Mouse (Mus musculus): ENCODE results near the gene Nit2. TPM values are rescaled to one million over a fixed set of nuclear protein-coding genes. Genes with fewer than 3 reads are reported as not detected.

The Nit2 gene
- polyA plus RNA-seq, 1 experiment from 2014 or later, result 49.8 TPM

DNA sequence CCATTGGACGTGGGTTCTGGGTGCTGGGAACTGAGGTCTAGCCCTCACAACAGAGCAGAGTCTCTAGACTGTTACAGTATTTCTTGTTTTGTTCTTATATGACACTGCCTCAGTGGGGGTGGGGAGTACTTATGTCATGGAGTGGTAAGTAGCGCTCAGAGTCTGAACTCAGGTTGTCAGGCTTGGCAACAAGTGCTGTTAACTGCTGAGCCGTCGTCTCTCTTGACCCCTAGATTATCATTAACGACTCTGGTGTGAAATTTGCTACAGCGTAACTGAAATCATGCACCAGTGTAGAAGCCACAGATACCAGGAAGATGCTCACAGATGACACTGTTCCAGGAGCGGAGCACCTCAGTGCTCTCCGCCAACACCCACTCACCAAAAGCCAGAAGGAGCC, 4.0 kb upstream of the Nit2 start:
- ATAC-seq (ENCODE audit: insufficient read depth, low FRiP score, low TSS enrichment) (no peak), DNase-seq (ENCODE audit: low spot score) (no peak)
- no peak overlapping the region for H3K4me3 ChIP-seq (ENCODE audit: low read depth, low read length)
- 95% methylated on average over 8 of the region's 8 CpGs for WGBS
- H3K9ac ChIP-seq (ENCODE audit: low read length), result no peak overlapping the region
- H3K9me3 ChIP-seq (ENCODE audit: control insufficient read depth, low read length), result no peaks in the 10 kb centered on the region
- H3K4me1 ChIP-seq (ENCODE audit: control insufficient read depth, insufficient read depth, low read length), result no peaks in the 10 kb centered on the region
- no peaks in the 10 kb centered on the region; the same call in 1 of the 2 replicates for H3K36me3 ChIP-seq (ENCODE audit: control insufficient read depth, insufficient read depth, low read length)
- H3K4me2 ChIP-seq (ENCODE audit: low read depth), result no peak overlapping the region
- no peaks in the 10 kb centered on the region for H3K27me3 ChIP-seq (ENCODE audit: control insufficient read depth, insufficient read depth, low read length)
- no peak overlapping the region for H3K27ac ChIP-seq (ENCODE audit: low read depth, low read length)

GRCm38 (mm10) chr16:57168236-57168635, 1.1 kb upstream of the Nit2 start:
- ATAC-seq (ENCODE audit: insufficient read depth, low FRiP score, low TSS enrichment), result no peak
- Histone ChIP-seq H3K4me2 (ENCODE audit: low read depth) (no peak overlapping the region), H3K27ac (ENCODE audit: low read depth, low read length) (no peak overlapping the region)

DNA sequence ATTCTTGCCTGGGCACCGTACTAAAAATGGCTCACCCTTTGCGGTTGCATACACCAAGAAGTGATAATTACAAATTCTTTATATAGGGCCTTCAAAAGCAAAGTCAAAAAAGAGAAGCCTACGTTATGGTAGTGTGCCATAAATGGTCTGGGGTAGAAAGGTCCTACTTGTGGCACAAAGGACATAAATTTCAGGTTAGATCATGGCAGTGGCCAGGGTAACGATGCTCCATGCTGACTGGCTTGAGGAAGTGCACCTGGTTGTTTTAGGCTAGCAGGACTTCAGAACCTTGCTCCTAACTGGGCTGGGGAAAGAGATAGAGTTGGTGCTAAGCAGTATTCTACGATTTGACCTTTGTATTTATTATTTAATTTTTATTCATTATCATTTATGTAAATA, 372 bp upstream of the Nit2 start:
- peak; percentile 58; the same call in 1 of the 2 replicates for ATAC-seq (ENCODE audit: insufficient read depth, low FRiP score, low TSS enrichment)
- H3K27ac ChIP-seq (ENCODE audit: low read depth, low read length), result no peak overlapping the region
- no peak for DNase-seq (ENCODE audit: low spot score)
- no peaks in the 10 kb centered on the region; the same call in 1 of the 2 replicates for H3K36me3 ChIP-seq (ENCODE audit: control insufficient read depth, insufficient read depth, low read length)
- peak overlapping the region; percentile 81 for H3K4me2 ChIP-seq (ENCODE audit: low read depth)
- H3K9ac ChIP-seq (ENCODE audit: low read length), result peak overlapping the region; percentile 80; the same call in 1 of the 2 replicates
- H3K4me3 ChIP-seq (ENCODE audit: low read depth, low read length), result peak overlapping the region; percentile 76
- WGBS, result 29% methylated on average over 5 of the region's 5 CpGs
- H3K27me3 ChIP-seq (ENCODE audit: control insufficient read depth, insufficient read depth, low read length), result no peaks in the 10 kb centered on the region
- H3K9me3 ChIP-seq (ENCODE audit: control insufficient read depth, low read length), result no peaks in the 10 kb centered on the region
- no peaks in the 10 kb centered on the region for H3K4me1 ChIP-seq (ENCODE audit: control insufficient read depth, insufficient read depth, low read length)

More at GRCm38 (mm10) chr16:57168236-57168635, 1.1 kb upstream of the Nit2 start:
- no peaks in the 10 kb centered on the region for H3K4me1 ChIP-seq (ENCODE audit: control insufficient read depth, insufficient read depth, low read length)
- H3K27me3 ChIP-seq (ENCODE audit: control insufficient read depth, insufficient read depth, low read length), result no peaks in the 10 kb centered on the region
- no peaks in the 10 kb centered on the region for H3K9me3 ChIP-seq (ENCODE audit: control insufficient read depth, low read length)
- no peak overlapping the region for H3K9ac ChIP-seq (ENCODE audit: low read length)
- no peak overlapping the region for H3K4me3 ChIP-seq (ENCODE audit: low read depth, low read length)
- no peaks in the 10 kb centered on the region; the same call in 1 of the 2 replicates for H3K36me3 ChIP-seq (ENCODE audit: control insufficient read depth, insufficient read depth, low read length)
- no peak for DNase-seq (ENCODE audit: low spot score)
- WGBS, result 68% methylated on average over 4 of the region's 4 CpGs

DNA sequence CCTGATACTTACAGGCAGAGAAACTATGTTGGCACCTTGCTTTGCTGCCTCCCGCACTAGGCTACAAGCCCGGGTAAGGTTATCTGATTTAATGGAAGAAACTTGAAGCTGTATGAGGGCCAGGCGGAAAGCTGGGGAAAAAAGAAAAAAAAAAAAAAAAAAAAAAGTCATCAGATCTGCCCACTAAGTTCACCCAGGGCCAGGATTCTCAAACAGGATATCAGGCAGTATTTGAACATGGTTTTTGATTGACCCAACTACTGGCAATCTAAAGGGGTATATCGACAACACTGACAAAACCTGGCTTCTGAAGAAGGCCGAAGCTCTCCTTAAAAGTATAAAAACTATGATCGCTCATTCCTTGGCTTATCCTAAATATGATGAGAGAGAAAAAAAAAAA, 1.1 kb downstream of the Nit2 start:
- Histone ChIP-seq H3K4me2 (ENCODE audit: low read depth) (peak overlapping the region; percentile 81), H3K36me3 (ENCODE audit: control insufficient read depth, insufficient read depth, low read length) (no peaks in the 10 kb centered on the region; the same call in 1 of the 2 replicates), H3K27ac (ENCODE audit: low read depth, low read length) (no peak overlapping the region), H3K9ac (ENCODE audit: low read length) (no peak overlapping the region), H3K27me3 (ENCODE audit: control insufficient read depth, insufficient read depth, low read length) (no peaks in the 10 kb centered on the region), H3K9me3 (ENCODE audit: control insufficient read depth, low read length) (no peaks in the 10 kb centered on the region), H3K4me3 (ENCODE audit: low read depth, low read length) (peak overlapping the region; percentile 76; the same call in 1 of the 2 replicates), H3K4me1 (ENCODE audit: control insufficient read depth, insufficient read depth, low read length) (no peaks in the 10 kb centered on the region)
- ATAC-seq (ENCODE audit: insufficient read depth, low FRiP score, low TSS enrichment), result no peak
- WGBS, result 89% methylated on average over 6 of the region's 6 CpGs
- no peak for DNase-seq (ENCODE audit: low spot score)

- H3K27me3 ChIP-seq (ENCODE audit: control insufficient read depth, insufficient read depth, low read length), result no peaks in the 10 kb centered on the region
- 95% methylated on average over 5 of the region's 5 CpGs for WGBS
- DNase-seq (ENCODE audit: low spot score) (no peak), ATAC-seq (ENCODE audit: insufficient read depth, low FRiP score, low TSS enrichment) (no peak)
- H3K9ac ChIP-seq (ENCODE audit: low read length), result no peak overlapping the region
- H3K9me3 ChIP-seq (ENCODE audit: control insufficient read depth, low read length), result no peaks in the 10 kb centered on the region
- no peaks in the 10 kb centered on the region; the same call in 1 of the 2 replicates for H3K36me3 ChIP-seq (ENCODE audit: control insufficient read depth, insufficient read depth, low read length)
- no peak overlapping the region for H3K27ac ChIP-seq (ENCODE audit: low read depth, low read length)
- H3K4me1 ChIP-seq (ENCODE audit: control insufficient read depth, insufficient read depth, low read length), result no peaks in the 10 kb centered on the region
- H3K4me3 ChIP-seq (ENCODE audit: low read depth, low read length), result no peak overlapping the region
- H3K4me2 ChIP-seq (ENCODE audit: low read depth), result no peak overlapping the region
These were observed 2.0 kb downstream of the Nit2 start for GRCm38 (mm10) chr16:57165157-57165556.

- DNase-seq (ENCODE audit: low spot score) (no peak), ATAC-seq (ENCODE audit: insufficient read depth, low FRiP score, low TSS enrichment) (no peak)
- H3K27me3 ChIP-seq (ENCODE audit: control insufficient read depth, insufficient read depth, low read length), result no peaks in the 10 kb centered on the region
- H3K4me3 ChIP-seq (ENCODE audit: low read depth, low read length), result no peak overlapping the region
- H3K9ac ChIP-seq (ENCODE audit: low read length), result no peak overlapping the region
- WGBS, result 86% methylated on average over 1 of the region's 1 CpGs
- H3K4me1 ChIP-seq (ENCODE audit: control insufficient read depth, insufficient read depth, low read length), result no peaks in the 10 kb centered on the region
- H3K4me2 ChIP-seq (ENCODE audit: low read depth), result no peak overlapping the region
- no peak overlapping the region for H3K27ac ChIP-seq (ENCODE audit: low read depth, low read length)
- H3K9me3 ChIP-seq (ENCODE audit: control insufficient read depth, low read length), result no peaks in the 10 kb centered on the region
- no peaks in the 10 kb centered on the region; the same call in 1 of the 2 replicates for H3K36me3 ChIP-seq (ENCODE audit: control insufficient read depth, insufficient read depth, low read length)
These were observed 3.4 kb downstream of the Nit2 start for GRCm38 (mm10) chr16:57163694-57164093.

DNA sequence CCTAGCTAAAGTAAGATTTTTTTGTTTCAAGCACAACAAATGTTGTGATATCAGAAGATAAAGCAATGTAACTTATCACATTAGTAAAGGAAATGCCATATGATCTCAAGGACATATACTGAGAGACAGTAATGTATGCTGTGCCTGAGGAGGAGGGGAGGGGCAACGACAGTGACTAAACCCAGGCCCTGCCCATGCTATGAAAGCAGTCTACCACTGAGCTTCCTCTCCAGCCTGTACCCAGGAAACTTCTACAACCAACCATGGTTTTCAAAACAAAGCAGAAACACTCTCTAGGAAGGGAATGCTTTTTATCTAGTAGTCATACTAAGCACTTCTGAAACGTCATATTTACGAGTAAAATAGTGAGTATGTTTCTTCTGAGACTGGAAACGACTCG, 4.3 kb downstream of the Nit2 start:
- H3K36me3 ChIP-seq (ENCODE audit: control insufficient read depth, insufficient read depth, low read length), result no peaks in the 10 kb centered on the region; the same call in 1 of the 2 replicates
- no peaks in the 10 kb centered on the region for H3K27me3 ChIP-seq (ENCODE audit: control insufficient read depth, insufficient read depth, low read length)
- H3K27ac ChIP-seq (ENCODE audit: low read depth, low read length), result no peak overlapping the region
- no peaks in the 10 kb centered on the region for H3K4me1 ChIP-seq (ENCODE audit: control insufficient read depth, insufficient read depth, low read length)
- H3K4me3 ChIP-seq (ENCODE audit: low read depth, low read length), result no peak overlapping the region
- DNase-seq (ENCODE audit: low spot score) (no peak), ATAC-seq (ENCODE audit: insufficient read depth, low FRiP score, low TSS enrichment) (no peak)
- WGBS, result 92% methylated on average over 5 of the region's 5 CpGs
- no peak overlapping the region for H3K4me2 ChIP-seq (ENCODE audit: low read depth)
- no peaks in the 10 kb centered on the region for H3K9me3 ChIP-seq (ENCODE audit: control insufficient read depth, low read length)
- H3K9ac ChIP-seq (ENCODE audit: low read length), result no peak overlapping the region

DNA sequence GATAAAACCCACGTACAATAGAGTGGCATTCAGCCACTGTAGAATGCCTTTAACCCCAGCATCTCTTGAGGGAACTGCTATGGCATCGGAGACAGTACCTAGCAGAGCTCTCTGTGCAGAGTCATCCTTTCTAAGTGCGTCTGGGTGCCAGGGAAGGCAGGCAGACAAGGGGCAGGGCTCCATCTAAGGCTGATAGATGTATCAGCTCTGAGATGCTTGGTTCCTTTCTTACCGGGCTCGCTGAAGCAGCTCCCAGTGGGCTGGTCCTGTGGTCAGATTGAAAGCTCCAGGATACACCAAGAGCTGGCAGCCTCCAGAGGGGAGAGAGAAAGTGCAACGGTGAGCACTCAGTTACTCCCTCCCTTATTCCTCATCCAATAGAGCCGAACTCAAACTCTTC, 7.3 kb downstream of the Nit2 start:
- Histone ChIP-seq H3K4me2 (ENCODE audit: low read depth) (no peak overlapping the region), H3K27me3 (ENCODE audit: control insufficient read depth, insufficient read depth, low read length) (no peaks in the 10 kb centered on the region), H3K36me3 (ENCODE audit: control insufficient read depth, insufficient read depth, low read length) (no peaks in the 10 kb centered on the region; the same call in 1 of the 2 replicates), H3K4me3 (ENCODE audit: low read depth, low read length) (no peak overlapping the region), H3K27ac (ENCODE audit: low read depth, low read length) (no peak overlapping the region), H3K4me1 (ENCODE audit: control insufficient read depth, insufficient read depth, low read length) (no peaks in the 10 kb centered on the region), H3K9ac (ENCODE audit: low read length) (no peak overlapping the region), H3K9me3 (ENCODE audit: control insufficient read depth, low read length) (no peaks in the 10 kb centered on the region)
- WGBS, result 74% methylated on average over 7 of the region's 7 CpGs
- DNase-seq (ENCODE audit: low spot score) (no peak), ATAC-seq (ENCODE audit: insufficient read depth, low FRiP score, low TSS enrichment) (no peak)

DNA sequence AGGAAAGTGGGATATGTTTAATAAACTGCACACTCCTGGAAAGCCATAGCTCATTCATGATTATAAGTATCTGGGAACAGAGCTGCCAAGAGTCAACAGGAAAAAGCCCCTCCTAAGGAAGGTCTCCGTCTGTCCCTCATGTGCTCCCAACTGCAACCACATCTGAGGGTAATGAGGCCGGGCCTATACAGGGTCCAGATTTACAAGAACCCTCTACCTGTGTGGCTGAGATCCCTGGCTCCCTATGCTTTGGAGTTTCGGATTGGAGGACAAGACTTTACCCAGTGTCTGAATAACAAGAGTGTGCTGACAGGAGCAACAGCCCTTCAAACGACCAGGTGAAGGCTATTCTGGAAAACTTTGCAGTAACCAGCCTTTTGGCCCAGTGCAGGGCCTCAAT, 9.4 kb downstream of the Nit2 start:
- 81% methylated on average over 4 of the region's 4 CpGs for WGBS
- ATAC-seq (ENCODE audit: insufficient read depth, low FRiP score, low TSS enrichment), result no peak
- H3K4me3 ChIP-seq (ENCODE audit: low read depth, low read length), result no peak overlapping the region

More for the DNA sequence above, 9.4 kb downstream of the Nit2 start:
- H3K36me3 ChIP-seq (ENCODE audit: control insufficient read depth, insufficient read depth, low read length), result no peaks in the 10 kb centered on the region
- H3K9me3 ChIP-seq (ENCODE audit: control insufficient read depth, low read length), result no peaks in the 10 kb centered on the region
- H3K9ac ChIP-seq (ENCODE audit: low read length), result no peak overlapping the region
- no peak for DNase-seq (ENCODE audit: low spot score)
- H3K4me1 ChIP-seq (ENCODE audit: control insufficient read depth, insufficient read depth, low read length), result no peaks in the 10 kb centered on the region
- H3K4me2 ChIP-seq (ENCODE audit: low read depth), result no peak overlapping the region
- no peak overlapping the region for H3K27ac ChIP-seq (ENCODE audit: low read depth, low read length)
- H3K27me3 ChIP-seq (ENCODE audit: control insufficient read depth, insufficient read depth, low read length), result no peaks in the 10 kb centered on the region
